Mouse (Mus musculus): ENCODE results near the gene Map10. TPM values are rescaled to one million over a fixed set of nuclear protein-coding genes. Genes with fewer than 3 reads are reported as not detected.

Gene Map10
- polyA plus RNA-seq (2012; rRNA removed): 1.5 and 2.5 TPM in 2 replicates

- Histone ChIP-seq H3K27me3 (ENCODE audit: control insufficient read depth, insufficient read depth, low read length) (no peaks in the 10 kb centered on the region), H3K4me3 (ENCODE audit: control insufficient read depth, insufficient read depth, low read length) (peak within 1 kb of the TSS; percentile 66), H3K36me3 (ENCODE audit: control insufficient read depth, insufficient read depth, low read length) (no peaks in the 10 kb centered on the region), H3K4me1 (replicated peaks; ENCODE audit: control insufficient read depth, insufficient read depth, low read length) (peaks cover 23% of the 10 kb centered on the region), H3K27ac (ENCODE audit: control insufficient read depth, insufficient read depth, low read length) (no peak within 1 kb of the TSS)
- TF ChIP-seq CTCF (IDR thresholded peaks at IDR 0.05; ENCODE audit: borderline replicate concordance, control insufficient read depth, extremely low read depth, insufficient read depth, low read length, poor library complexity) (0 out of 2 replicates have a peak, but pooled peaks have one; percentile 24), POLR2A (IDR thresholded peaks at IDR 0.05; ENCODE audit: control insufficient read depth, extremely low read depth, insufficient read depth, low read length, poor library complexity) (peak; percentile 27; the same call in 1 of the 2 replicates)
- 9% methylated on average over 62 of the region's 62 CpGs for WGBS
- peak; percentile 81 for DNase-seq
Observed at GRCm38 (mm10) chr8:125669700-125670195, at the start of gene Map10. Gene Map10 (plus strand): TSS chr8:125669818.

GRCm38 (mm10) chr8:125620301-125620700 is 49.3 kb upstream of the Map10 start:
- Histone ChIP-seq H3K27me3 (ENCODE audit: control insufficient read depth, insufficient read depth, low read length) (no peaks in the 10 kb centered on the region), H3K27ac (ENCODE audit: control insufficient read depth, insufficient read depth, low read length) (no peak overlapping the region), H3K36me3 (ENCODE audit: control insufficient read depth, insufficient read depth, low read length) (no peaks in the 10 kb centered on the region), H3K4me1 (replicated peaks; ENCODE audit: control insufficient read depth, insufficient read depth, low read length) (peaks cover 7% of the 10 kb centered on the region), H3K4me3 (ENCODE audit: control insufficient read depth, insufficient read depth, low read length) (no peak overlapping the region)
- TF ChIP-seq POLR2A (IDR thresholded peaks at IDR 0.05; ENCODE audit: control insufficient read depth, extremely low read depth, insufficient read depth, low read length, poor library complexity) (no peak), CTCF (IDR thresholded peaks at IDR 0.05; ENCODE audit: borderline replicate concordance, control insufficient read depth, extremely low read depth, insufficient read depth, low read length, poor library complexity) (no peak)
- 89% methylated on average over 4 of the region's 4 CpGs for WGBS
- DNase-seq: no peak

DNA sequence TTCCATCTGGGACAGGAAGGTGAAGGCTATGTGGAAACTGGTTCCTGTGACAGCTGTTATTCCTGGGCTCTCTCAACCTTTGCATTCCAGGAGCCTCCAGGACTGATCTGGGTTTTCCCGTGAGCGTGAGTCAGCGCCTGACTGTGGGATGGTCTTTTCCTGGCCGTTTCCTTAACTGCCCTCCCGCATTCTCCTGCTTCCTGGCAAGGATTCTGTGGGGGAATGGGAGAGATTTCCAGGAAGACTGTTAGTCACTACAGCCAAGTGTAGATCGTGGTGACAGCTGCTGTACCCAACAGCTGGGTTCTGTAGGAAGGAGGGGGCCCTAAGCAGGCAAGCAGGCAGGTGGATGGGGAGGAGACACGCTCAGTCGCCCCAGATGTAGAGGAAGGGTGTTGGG is 45.3 kb upstream of the Map10 start:
- DNase-seq: no peak
- H3K27me3 ChIP-seq (ENCODE audit: control insufficient read depth, insufficient read depth, low read length): no peaks in the 10 kb centered on the region
- H3K36me3 ChIP-seq (ENCODE audit: control insufficient read depth, insufficient read depth, low read length): no peaks in the 10 kb centered on the region
- TF ChIP-seq CTCF (IDR thresholded peaks at IDR 0.05; ENCODE audit: borderline replicate concordance, control insufficient read depth, extremely low read depth, insufficient read depth, low read length, poor library complexity) (no peak), POLR2A (IDR thresholded peaks at IDR 0.05; ENCODE audit: control insufficient read depth, extremely low read depth, insufficient read depth, low read length, poor library complexity) (no peak)
- H3K4me1 ChIP-seq (replicated peaks; ENCODE audit: control insufficient read depth, insufficient read depth, low read length): peaks cover 5% of the 10 kb centered on the region
- H3K27ac ChIP-seq (ENCODE audit: control insufficient read depth, insufficient read depth, low read length): no peak overlapping the region
- 81% methylated on average over 8 of the region's 8 CpGs for WGBS
- H3K4me3 ChIP-seq (ENCODE audit: control insufficient read depth, insufficient read depth, low read length): no peak overlapping the region

DNA sequence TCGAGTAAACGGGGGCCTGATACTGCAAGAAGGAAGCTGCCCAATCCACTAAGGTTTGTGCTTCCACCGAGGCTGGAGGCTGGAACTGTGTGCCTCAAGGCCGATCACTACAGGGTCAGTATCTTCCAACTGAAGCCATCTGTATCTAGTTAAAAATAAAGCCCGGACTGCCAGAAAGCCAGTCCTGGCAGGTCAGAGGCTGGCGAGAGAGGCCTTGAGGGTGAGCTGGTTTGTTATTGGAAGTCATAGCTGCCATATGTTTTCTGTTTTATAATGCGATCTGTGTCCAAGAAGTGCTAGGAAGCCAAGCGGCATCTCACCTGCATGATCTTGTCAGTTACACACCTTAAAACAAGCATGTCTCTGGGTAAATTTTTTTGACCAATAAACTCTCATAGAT is 43.2 kb upstream of the Map10 start:
- no peaks in the 10 kb centered on the region for H3K27me3 ChIP-seq (ENCODE audit: control insufficient read depth, insufficient read depth, low read length)
- 95% methylated on average over 8 of the region's 8 CpGs for WGBS
- H3K36me3 ChIP-seq (ENCODE audit: control insufficient read depth, insufficient read depth, low read length): no peaks in the 10 kb centered on the region
- H3K4me1 ChIP-seq (replicated peaks; ENCODE audit: control insufficient read depth, insufficient read depth, low read length): no peaks in the 10 kb centered on the region
- DNase-seq: no peak
- TF ChIP-seq CTCF (IDR thresholded peaks at IDR 0.05; ENCODE audit: borderline replicate concordance, control insufficient read depth, extremely low read depth, insufficient read depth, low read length, poor library complexity) (no peak), POLR2A (IDR thresholded peaks at IDR 0.05; ENCODE audit: control insufficient read depth, extremely low read depth, insufficient read depth, low read length, poor library complexity) (no peak)
- no peak overlapping the region for H3K4me3 ChIP-seq (ENCODE audit: control insufficient read depth, insufficient read depth, low read length)
- H3K27ac ChIP-seq (ENCODE audit: control insufficient read depth, insufficient read depth, low read length): no peak overlapping the region

GRCm38 (mm10) chr8:125628834-125629233 is 40.8 kb upstream of the Map10 start:
- TF ChIP-seq POLR2A (IDR thresholded peaks at IDR 0.05; ENCODE audit: control insufficient read depth, extremely low read depth, insufficient read depth, low read length, poor library complexity) (no peak), CTCF (IDR thresholded peaks at IDR 0.05; ENCODE audit: borderline replicate concordance, control insufficient read depth, extremely low read depth, insufficient read depth, low read length, poor library complexity) (no peak)
- Histone ChIP-seq H3K4me3 (ENCODE audit: control insufficient read depth, insufficient read depth, low read length) (no peak overlapping the region), H3K36me3 (ENCODE audit: control insufficient read depth, insufficient read depth, low read length) (no peaks in the 10 kb centered on the region), H3K27me3 (ENCODE audit: control insufficient read depth, insufficient read depth, low read length) (no peaks in the 10 kb centered on the region), H3K27ac (ENCODE audit: control insufficient read depth, insufficient read depth, low read length) (no peak overlapping the region), H3K4me1 (replicated peaks; ENCODE audit: control insufficient read depth, insufficient read depth, low read length) (no peaks in the 10 kb centered on the region)
- no peak for DNase-seq
- 95% methylated on average over 1 of the region's 1 CpGs for WGBS

DNA sequence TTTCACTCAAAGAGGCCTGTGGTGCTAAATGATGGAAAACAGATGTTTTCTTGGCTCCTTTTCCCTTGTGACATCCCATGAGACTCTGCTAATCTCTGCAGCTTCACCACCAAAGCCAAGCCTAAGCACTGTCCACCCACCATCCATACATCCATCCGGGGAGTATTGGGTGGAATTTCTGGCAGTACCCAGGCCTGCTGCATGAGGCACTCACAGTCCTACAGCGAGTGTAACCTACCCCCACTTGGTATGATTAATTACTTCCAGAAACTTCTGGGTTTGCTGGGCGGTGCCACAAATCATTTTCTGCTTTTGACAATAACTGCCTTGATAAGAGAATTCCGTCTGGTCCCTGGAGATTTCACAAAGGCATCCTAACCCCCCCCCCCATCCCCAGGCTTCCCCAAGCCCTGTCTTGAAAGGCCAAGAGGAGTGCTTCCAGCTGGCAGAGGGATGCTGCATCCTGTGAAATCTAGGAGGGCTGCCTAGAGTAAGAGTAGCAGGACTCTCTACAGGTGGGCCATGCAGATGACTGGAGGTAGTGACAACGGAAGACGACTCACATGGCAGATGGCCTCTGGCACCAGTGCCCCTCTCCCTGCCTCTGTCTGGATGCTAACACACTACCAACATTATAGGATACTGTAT is 31.1 kb upstream of the Map10 start:
- DNase-seq: no peak
- TF ChIP-seq CTCF (IDR thresholded peaks at IDR 0.05; ENCODE audit: borderline replicate concordance, control insufficient read depth, extremely low read depth, insufficient read depth, low read length, poor library complexity) (no peak), POLR2A (IDR thresholded peaks at IDR 0.05; ENCODE audit: control insufficient read depth, extremely low read depth, insufficient read depth, low read length, poor library complexity) (no peak)
- no peaks in the 10 kb centered on the region for H3K27me3 ChIP-seq (ENCODE audit: control insufficient read depth, insufficient read depth, low read length)
- no peak overlapping the region for H3K4me3 ChIP-seq (ENCODE audit: control insufficient read depth, insufficient read depth, low read length)
- no peak overlapping the region for H3K27ac ChIP-seq (ENCODE audit: control insufficient read depth, insufficient read depth, low read length)
- no peaks in the 10 kb centered on the region for H3K36me3 ChIP-seq (ENCODE audit: control insufficient read depth, insufficient read depth, low read length)
- H3K4me1 ChIP-seq (replicated peaks; ENCODE audit: control insufficient read depth, insufficient read depth, low read length): no peaks in the 10 kb centered on the region
- WGBS: 89% methylated on average over 6 of the region's 6 CpGs

Measured in thymus, adult 2 months (tissue).